Mouse (Mus musculus): ENCODE data around the gene Arl14ep. TPM values are rescaled to one million over a fixed set of nuclear protein-coding genes. Genes with fewer than 3 reads are reported as not detected.

Gene Arl14ep
- polyA plus RNA-seq, 1 experiment from 2014 or later = 14.4 TPM

- H3K27ac ChIP-seq (replicated peaks) = no peak overlapping the region
- ATAC-seq (ENCODE audit: low FRiP score, low TSS enrichment) (no peak), DNase-seq (ENCODE audit: low spot score) (no peak)
- H3K36me3 ChIP-seq (ENCODE audit: control insufficient read depth, insufficient read depth, low read length) = peaks cover 13% of the 10 kb centered on the region
- H3K9me3 ChIP-seq (ENCODE audit: control insufficient read depth, low read length) = no peaks in the 10 kb centered on the region
- H3K4me1 ChIP-seq (replicated peaks; ENCODE audit: control insufficient read depth, insufficient read depth) = no peaks in the 10 kb centered on the region
- TF ChIP-seq EP300 (optimal IDR thresholded peaks at IDR 0.05) = no peak
- no peak for TF ChIP-seq CTCF (IDR thresholded peaks at IDR 0.05; ENCODE audit: low read depth)
- no peak overlapping the region for H3K4me2 ChIP-seq (replicated peaks; ENCODE audit: low read depth)
- no peaks in the 10 kb centered on the region for H3K27me3 ChIP-seq (ENCODE audit: control insufficient read depth, insufficient read depth, low read length)
- H3K4me3 ChIP-seq (ENCODE audit: low read depth, low read length) = no peak overlapping the region
- no peak overlapping the region for H3K9ac ChIP-seq (ENCODE audit: low read length)
- 75% methylated on average over 2 of the region's 2 CpGs for WGBS
These were observed 13.2 kb downstream of the Arl14ep start for GRCm38 (mm10) chr2:106961066-106961465.

- Histone ChIP-seq H3K27me3 (ENCODE audit: control insufficient read depth, insufficient read depth, low read length) (no peaks in the 10 kb centered on the region), H3K4me3 (ENCODE audit: low read depth, low read length) (no peak overlapping the region), H3K9me3 (ENCODE audit: control insufficient read depth, low read length) (no peaks in the 10 kb centered on the region), H3K4me1 (replicated peaks; ENCODE audit: control insufficient read depth, insufficient read depth) (no peaks in the 10 kb centered on the region), H3K4me2 (replicated peaks; ENCODE audit: low read depth) (no peak overlapping the region), H3K27ac (replicated peaks) (no peak overlapping the region), H3K36me3 (ENCODE audit: control insufficient read depth, insufficient read depth, low read length) (peaks cover 11% of the 10 kb centered on the region; the same call in 1 of the 2 replicates), H3K9ac (ENCODE audit: low read length) (no peak overlapping the region)
- ATAC-seq (ENCODE audit: low FRiP score, low TSS enrichment) (no peak), DNase-seq (ENCODE audit: low spot score) (peak; percentile 21)
- WGBS = 43% methylated on average over 7 of the region's 7 CpGs
- TF ChIP-seq CTCF (IDR thresholded peaks at IDR 0.05; ENCODE audit: low read depth) (peak; percentile 71), EP300 (optimal IDR thresholded peaks at IDR 0.05) (no peak)
These were observed 14.0 kb downstream of the Arl14ep start for GRCm38 (mm10) chr2:106960237-106960636.

GRCm38 (mm10) chr2:106959380-106959779 is 14.8 kb downstream of the Arl14ep start:
- WGBS = 76% methylated on average over 5 of the region's 5 CpGs
- Histone ChIP-seq H3K4me1 (replicated peaks; ENCODE audit: control insufficient read depth, insufficient read depth) (no peaks in the 10 kb centered on the region), H3K27me3 (ENCODE audit: control insufficient read depth, insufficient read depth, low read length) (no peaks in the 10 kb centered on the region), H3K9me3 (ENCODE audit: control insufficient read depth, low read length) (no peaks in the 10 kb centered on the region), H3K36me3 (ENCODE audit: control insufficient read depth, insufficient read depth, low read length) (peaks cover 7% of the 10 kb centered on the region; the same call in 1 of the 2 replicates), H3K9ac (ENCODE audit: low read length) (no peak overlapping the region), H3K4me3 (ENCODE audit: low read depth, low read length) (no peak overlapping the region), H3K27ac (replicated peaks) (no peak overlapping the region), H3K4me2 (replicated peaks; ENCODE audit: low read depth) (no peak overlapping the region)
- TF ChIP-seq CTCF (IDR thresholded peaks at IDR 0.05; ENCODE audit: low read depth) = no peak
- TF ChIP-seq EP300 (optimal IDR thresholded peaks at IDR 0.05) = no peak
- DNase-seq (ENCODE audit: low spot score) = no peak
- no peak for ATAC-seq (ENCODE audit: low FRiP score, low TSS enrichment)

GRCm38 (mm10) chr2:106958916-106959315 is 15.3 kb downstream of the Arl14ep start:
- ATAC-seq (ENCODE audit: low FRiP score, low TSS enrichment) = no peak
- TF ChIP-seq EP300 (optimal IDR thresholded peaks at IDR 0.05) (no peak), CTCF (IDR thresholded peaks at IDR 0.05; ENCODE audit: low read depth) (no peak)
- Histone ChIP-seq H3K36me3 (ENCODE audit: control insufficient read depth, insufficient read depth, low read length) (0 out of 2 replicates have a peak, but pooled peaks cover 6% of the 10 kb centered on the region), H3K9me3 (ENCODE audit: control insufficient read depth, low read length) (no peaks in the 10 kb centered on the region), H3K4me1 (replicated peaks; ENCODE audit: control insufficient read depth, insufficient read depth) (no peaks in the 10 kb centered on the region), H3K4me3 (ENCODE audit: low read depth, low read length) (no peak overlapping the region), H3K27ac (replicated peaks) (no peak overlapping the region), H3K9ac (ENCODE audit: low read length) (no peak overlapping the region), H3K27me3 (ENCODE audit: control insufficient read depth, insufficient read depth, low read length) (no peaks in the 10 kb centered on the region), H3K4me2 (replicated peaks; ENCODE audit: low read depth) (no peak overlapping the region)
- DNase-seq (ENCODE audit: low spot score) = no peak
- 67% methylated on average over 6 of the region's 6 CpGs for WGBS

- no peaks in the 10 kb centered on the region for H3K36me3 ChIP-seq (ENCODE audit: control insufficient read depth, insufficient read depth, low read length)
- H3K4me1 ChIP-seq (replicated peaks; ENCODE audit: control insufficient read depth, insufficient read depth) = no peaks in the 10 kb centered on the region
- H3K27me3 ChIP-seq (ENCODE audit: control insufficient read depth, insufficient read depth, low read length) = no peaks in the 10 kb centered on the region
- H3K9ac ChIP-seq (ENCODE audit: low read length) = no peak overlapping the region
- H3K9me3 ChIP-seq (ENCODE audit: control insufficient read depth, low read length) = no peaks in the 10 kb centered on the region
- no peak overlapping the region for H3K4me3 ChIP-seq (ENCODE audit: low read depth, low read length)
- TF ChIP-seq EP300 (optimal IDR thresholded peaks at IDR 0.05) = no peak
- TF ChIP-seq CTCF (IDR thresholded peaks at IDR 0.05; ENCODE audit: low read depth) = no peak
- DNase-seq (ENCODE audit: low spot score) (no peak), ATAC-seq (ENCODE audit: low FRiP score, low TSS enrichment) (no peak)
- H3K27ac ChIP-seq (replicated peaks) = no peak overlapping the region
- WGBS = 54% methylated on average over 6 of the region's 6 CpGs
- H3K4me2 ChIP-seq (replicated peaks; ENCODE audit: low read depth) = no peak overlapping the region
These were observed 18.1 kb downstream of the Arl14ep start for GRCm38 (mm10) chr2:106956146-106956545.

- TF ChIP-seq CTCF (IDR thresholded peaks at IDR 0.05; ENCODE audit: low read depth) (peak; percentile 93), EP300 (optimal IDR thresholded peaks at IDR 0.05) (no peak)
- Histone ChIP-seq H3K9ac (ENCODE audit: low read length) (no peak overlapping the region), H3K4me2 (replicated peaks; ENCODE audit: low read depth) (no peak overlapping the region), H3K4me3 (ENCODE audit: low read depth, low read length) (no peak overlapping the region), H3K9me3 (ENCODE audit: control insufficient read depth, low read length) (no peaks in the 10 kb centered on the region), H3K27ac (replicated peaks) (no peak overlapping the region), H3K27me3 (ENCODE audit: control insufficient read depth, insufficient read depth, low read length) (no peaks in the 10 kb centered on the region), H3K36me3 (ENCODE audit: control insufficient read depth, insufficient read depth, low read length) (no peaks in the 10 kb centered on the region), H3K4me1 (replicated peaks; ENCODE audit: control insufficient read depth, insufficient read depth) (no peaks in the 10 kb centered on the region)
- DNase-seq (ENCODE audit: low spot score) (no peak), ATAC-seq (ENCODE audit: low FRiP score, low TSS enrichment) (no peak)
- 9% methylated on average over 10 of the region's 10 CpGs for WGBS
These were observed 18.6 kb downstream of the Arl14ep start for GRCm38 (mm10) chr2:106955621-106956020.

All from stomach, postnatal 0 days (tissue).